Mouse (Mus musculus): ENCODE results near the gene Pip4k2a. TPM values are rescaled to one million over a fixed set of nuclear protein-coding genes. Genes with fewer than 3 reads are reported as not detected.

Gene Pip4k2a
- polyA plus RNA-seq, 1 experiment from 2014 or later: 8.6 TPM

DNA sequence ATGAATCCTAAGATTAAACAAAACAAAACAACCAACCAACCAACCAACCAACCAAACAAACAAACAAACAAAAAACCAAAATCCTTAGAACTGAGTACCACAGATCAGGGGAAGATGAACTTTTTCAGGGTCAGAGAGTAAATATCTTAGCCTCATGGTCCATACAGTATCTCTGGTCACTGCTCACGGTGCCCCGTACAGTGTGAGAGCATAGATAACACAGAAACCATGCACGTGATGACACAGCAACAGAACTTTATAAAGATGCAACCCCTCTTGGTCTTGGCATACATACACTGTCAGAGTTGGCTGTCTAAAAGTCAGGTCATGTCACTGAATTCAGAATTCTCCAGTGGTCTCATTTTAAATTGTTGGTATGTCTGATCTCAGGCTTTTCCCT, 126.8 kb downstream of the Pip4k2a start:
- Histone ChIP-seq H3K27me3 (no peaks in the 10 kb centered on the region), H3K27ac (no peak overlapping the region), H3K4me2 (replicated peaks) (no peak overlapping the region), H3K36me3 (no peaks in the 10 kb centered on the region), H3K4me3 (no peak overlapping the region), H3K4me1 (peaks cover 7% of the 10 kb centered on the region; the same call in 1 of the 2 replicates), H3K9me3 (no peaks in the 10 kb centered on the region), H3K9ac (no peak overlapping the region)
- 96% methylated on average over 3 of the region's 3 CpGs for WGBS
- ATAC-seq (ENCODE audit: low FRiP score, low read depth): no peak

DNA sequence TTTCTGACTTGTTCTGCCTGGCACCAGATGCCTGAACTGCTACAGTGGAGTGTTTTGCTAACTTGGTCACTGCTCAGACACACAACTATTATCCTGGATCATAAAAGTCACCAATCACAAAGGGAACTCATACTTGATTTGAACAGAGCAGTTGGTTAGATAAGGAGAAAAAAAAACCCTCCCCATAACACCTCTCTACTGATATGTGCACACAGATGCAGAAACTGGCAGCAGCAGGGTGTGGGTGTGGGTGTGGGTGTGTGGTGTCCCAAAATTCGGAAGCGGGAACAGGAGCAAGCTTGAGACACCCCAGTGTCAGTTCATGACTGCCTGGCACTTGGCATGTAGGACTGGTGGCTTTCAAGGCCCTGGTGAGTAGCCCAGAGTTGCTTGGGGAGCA, 130.9 kb downstream of the Pip4k2a start:
- ATAC-seq (ENCODE audit: low FRiP score, low read depth): no peak
- Histone ChIP-seq H3K4me3 (no peak overlapping the region), H3K9me3 (no peaks in the 10 kb centered on the region), H3K4me1 (0 out of 2 replicates have a peak, but pooled peaks cover 4% of the 10 kb centered on the region), H3K9ac (no peak overlapping the region), H3K27ac (no peak overlapping the region), H3K4me2 (replicated peaks) (no peak overlapping the region), H3K36me3 (0 out of 2 replicates have a peak, but pooled peaks cover 6% of the 10 kb centered on the region), H3K27me3 (no peaks in the 10 kb centered on the region)
- WGBS: 87% methylated on average over 2 of the region's 2 CpGs

DNA sequence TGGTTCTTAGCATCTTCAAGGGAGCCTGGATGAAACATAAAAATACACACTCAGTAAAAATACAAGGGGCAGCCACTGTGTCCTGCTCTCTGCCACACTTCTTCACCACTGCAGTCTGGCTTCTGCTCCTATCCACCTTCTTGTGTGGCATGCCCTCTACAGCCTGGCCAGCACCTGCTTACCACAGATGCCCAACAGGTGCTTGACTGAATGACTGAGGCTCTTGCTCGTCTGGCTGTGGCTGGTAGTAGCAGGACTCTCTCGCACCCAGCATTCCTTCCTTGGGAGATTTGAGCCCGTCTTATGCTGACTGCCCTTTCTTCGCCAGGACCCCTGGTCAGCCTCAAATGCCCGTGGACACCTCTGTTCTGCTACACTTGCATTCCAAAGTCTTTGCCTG, 133.2 kb downstream of the Pip4k2a start:
- Histone ChIP-seq H3K27me3 (no peaks in the 10 kb centered on the region; the same call in 1 of the 2 replicates), H3K9me3 (no peaks in the 10 kb centered on the region), H3K9ac (no peak overlapping the region), H3K36me3 (0 out of 2 replicates have a peak, but pooled peaks cover 6% of the 10 kb centered on the region), H3K4me1 (peaks cover 9% of the 10 kb centered on the region; the same call in 1 of the 2 replicates), H3K4me2 (replicated peaks) (no peak overlapping the region), H3K27ac (no peak overlapping the region), H3K4me3 (no peak overlapping the region)
- WGBS: 77% methylated on average over 5 of the region's 5 CpGs
- ATAC-seq (ENCODE audit: low FRiP score, low read depth): no peak

DNA sequence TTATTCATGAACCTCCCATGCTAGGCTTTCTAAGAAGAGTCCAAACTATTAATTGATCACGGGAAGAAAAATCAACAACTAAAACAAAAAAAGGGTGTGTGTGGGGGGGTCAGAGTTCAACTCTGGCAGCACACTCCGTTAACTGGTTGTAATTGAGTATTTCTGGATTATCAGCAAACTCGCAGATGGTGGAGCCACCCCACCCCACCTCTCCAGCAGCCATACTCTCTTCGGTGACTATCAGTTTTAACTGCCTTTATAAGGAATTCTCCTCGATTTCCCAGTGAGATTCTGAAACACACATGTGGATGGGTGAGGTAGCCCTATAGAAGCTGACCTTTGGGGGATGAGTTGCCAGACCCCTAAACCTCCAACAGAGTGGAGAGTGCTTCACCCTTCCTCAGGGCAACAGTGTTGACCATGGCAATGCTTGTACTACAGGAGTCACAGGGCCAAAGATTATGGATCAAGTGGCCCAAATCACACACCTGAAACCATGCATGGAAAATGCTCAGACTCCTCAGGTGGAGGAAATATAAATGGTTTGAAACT, 136.2 kb downstream of the Pip4k2a start:
- Histone ChIP-seq H3K27me3 (no peaks in the 10 kb centered on the region; the same call in 1 of the 2 replicates), H3K4me2 (replicated peaks) (no peak overlapping the region), H3K9me3 (no peaks in the 10 kb centered on the region), H3K4me1 (peaks cover 6% of the 10 kb centered on the region; the same call in 1 of the 2 replicates), H3K9ac (no peak overlapping the region), H3K4me3 (no peak overlapping the region), H3K27ac (no peak overlapping the region), H3K36me3 (0 out of 2 replicates have a peak, but pooled peaks cover 6% of the 10 kb centered on the region)
- WGBS: 72% methylated on average over 5 of the region's 5 CpGs
- ATAC-seq (ENCODE audit: low FRiP score, low read depth): no peak

DNA sequence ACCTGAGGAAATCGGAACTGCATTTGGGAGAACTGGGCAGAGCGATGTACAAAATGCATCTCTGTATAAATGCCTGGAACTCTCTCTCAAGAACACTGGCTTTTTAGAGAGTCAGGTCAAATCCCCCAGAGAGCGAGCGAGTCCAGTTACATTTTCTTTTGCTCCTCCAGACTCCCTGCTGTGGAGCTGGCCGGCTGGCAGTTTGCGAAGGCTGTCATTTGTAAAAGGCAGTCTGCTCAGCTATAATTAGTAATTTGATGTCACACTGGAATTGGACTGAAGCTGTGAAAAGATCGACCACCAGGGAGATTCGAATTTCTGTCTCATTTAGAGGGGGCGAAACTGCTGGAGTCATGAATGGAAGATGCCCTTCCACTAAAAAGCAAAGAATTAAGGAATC, 137.2 kb downstream of the Pip4k2a start:
- WGBS: 22% methylated on average over 9 of the region's 9 CpGs
- peaks cover 15% of the 10 kb centered on the region for H3K4me1 ChIP-seq
- no peak overlapping the region for H3K4me3 ChIP-seq
- no peak for ATAC-seq (ENCODE audit: low FRiP score, low read depth)
- H3K4me2 ChIP-seq (replicated peaks): no peak overlapping the region
- no peaks in the 10 kb centered on the region; the same call in 1 of the 2 replicates for H3K27me3 ChIP-seq
- H3K9ac ChIP-seq: no peak overlapping the region
- 0 out of 2 replicates have a peak, but pooled peaks cover 6% of the 10 kb centered on the region for H3K36me3 ChIP-seq
- H3K27ac ChIP-seq: no peak overlapping the region
- H3K9me3 ChIP-seq: no peaks in the 10 kb centered on the region

DNA sequence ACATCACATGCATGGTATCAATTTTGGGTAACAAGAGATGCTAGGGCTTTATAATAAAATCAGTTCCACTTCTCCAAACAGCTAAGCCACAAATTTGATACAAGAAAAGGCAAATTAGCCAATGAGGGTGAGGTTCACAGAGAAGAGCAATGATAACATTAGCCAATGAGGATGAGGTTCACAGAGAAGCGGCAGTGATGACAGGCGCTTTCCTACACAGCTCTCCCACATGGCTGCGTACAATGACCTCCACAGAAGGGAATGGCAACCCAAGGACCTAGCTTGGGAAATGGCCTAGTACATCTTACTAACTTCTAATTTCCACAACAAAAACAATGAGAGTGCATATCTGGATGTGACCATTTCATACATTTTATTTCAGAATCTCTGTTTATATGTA, 140.0 kb downstream of the Pip4k2a start:
- Histone ChIP-seq H3K4me2 (replicated peaks) (no peak overlapping the region), H3K4me3 (no peak overlapping the region), H3K9ac (no peak overlapping the region), H3K4me1 (peaks cover 22% of the 10 kb centered on the region), H3K27me3 (peaks cover 5% of the 10 kb centered on the region; the same call in 1 of the 2 replicates), H3K9me3 (no peaks in the 10 kb centered on the region), H3K36me3 (0 out of 2 replicates have a peak, but pooled peaks cover 2% of the 10 kb centered on the region), H3K27ac (no peak overlapping the region)
- ATAC-seq (ENCODE audit: low FRiP score, low read depth): no peak
- WGBS: 83% methylated on average over 3 of the region's 3 CpGs

DNA sequence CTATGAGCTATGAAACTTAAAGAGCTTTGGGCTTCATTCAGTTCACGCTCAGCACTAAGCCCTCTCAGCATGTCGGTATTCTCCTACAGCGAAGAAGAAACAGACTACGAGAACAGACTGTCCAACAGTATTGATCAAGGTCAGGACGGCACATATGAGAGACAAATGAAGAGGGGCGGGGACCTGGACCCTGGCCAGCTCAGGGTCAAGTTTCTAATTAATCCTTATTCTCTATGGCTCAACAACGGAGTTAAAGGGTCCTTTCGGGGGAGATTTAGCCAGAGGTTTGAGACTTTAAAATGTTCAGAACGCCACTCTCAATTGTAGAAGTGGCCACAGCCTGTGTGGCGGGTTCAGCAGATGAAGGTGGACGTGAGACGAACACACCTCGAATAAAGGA, 141.5 kb downstream of the Pip4k2a start:
- no peaks in the 10 kb centered on the region for H3K9me3 ChIP-seq
- H3K27me3 ChIP-seq: peaks cover 5% of the 10 kb centered on the region; the same call in 1 of the 2 replicates
- H3K4me2 ChIP-seq (replicated peaks): no peak overlapping the region
- H3K4me1 ChIP-seq: peaks cover 22% of the 10 kb centered on the region
- no peak overlapping the region for H3K4me3 ChIP-seq
- H3K36me3 ChIP-seq: peaks cover 5% of the 10 kb centered on the region; the same call in 1 of the 2 replicates
- H3K9ac ChIP-seq: no peak overlapping the region
- no peak for ATAC-seq (ENCODE audit: low FRiP score, low read depth)
- H3K27ac ChIP-seq: no peak overlapping the region
- WGBS: 57% methylated on average over 13 of the region's 13 CpGs

DNA sequence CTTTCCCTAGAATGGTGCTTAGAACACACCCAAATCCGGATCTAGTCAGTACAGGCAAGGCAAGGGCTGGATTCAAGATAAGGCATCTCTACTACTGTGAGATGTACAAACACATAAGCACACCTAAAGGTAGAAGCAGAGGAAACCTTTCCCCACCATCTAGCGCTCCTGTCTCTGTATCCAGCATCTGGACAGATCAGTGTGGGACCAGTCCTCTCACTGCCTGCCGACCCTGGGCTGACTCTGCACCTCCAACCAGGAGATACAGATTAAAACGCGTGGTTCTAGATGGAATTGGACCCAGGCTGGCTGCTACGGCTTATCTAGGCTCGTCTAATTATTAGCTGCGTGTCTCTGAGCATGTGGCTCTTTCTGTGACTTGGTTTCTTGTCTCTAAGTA, 142.7 kb downstream of the Pip4k2a start:
- Histone ChIP-seq H3K4me2 (replicated peaks) (no peak overlapping the region), H3K27ac (no peak overlapping the region), H3K4me1 (peaks cover 17% of the 10 kb centered on the region), H3K9me3 (no peaks in the 10 kb centered on the region), H3K27me3 (peaks cover 5% of the 10 kb centered on the region; the same call in 1 of the 2 replicates), H3K36me3 (peaks cover 5% of the 10 kb centered on the region; the same call in 1 of the 2 replicates), H3K9ac (no peak overlapping the region), H3K4me3 (no peak overlapping the region)
- 60% methylated on average over 8 of the region's 8 CpGs for WGBS
- no peak for ATAC-seq (ENCODE audit: low FRiP score, low read depth)

DNA sequence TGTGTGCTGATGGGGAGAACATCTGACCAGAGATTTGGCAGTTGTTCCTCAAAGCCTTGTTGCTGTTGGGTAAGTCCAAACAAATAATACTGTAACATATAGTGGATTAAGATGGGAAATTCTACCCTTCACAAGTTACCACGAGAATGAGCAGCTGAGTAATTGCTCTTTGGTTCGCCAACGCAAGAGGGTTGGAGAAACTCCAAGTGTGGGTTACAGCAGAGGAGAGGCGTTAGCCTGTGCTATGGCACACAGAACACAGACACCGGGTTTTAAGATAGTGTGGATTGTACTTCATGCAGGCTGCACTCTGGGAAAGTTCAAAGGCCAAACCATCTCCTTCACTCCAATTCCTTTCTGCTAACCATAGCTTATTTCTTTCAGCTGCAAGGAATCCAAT, 144.6 kb downstream of the Pip4k2a start:
- H3K4me2 ChIP-seq (replicated peaks): no peak overlapping the region
- no peaks in the 10 kb centered on the region for H3K9me3 ChIP-seq
- peaks cover 5% of the 10 kb centered on the region; the same call in 1 of the 2 replicates for H3K36me3 ChIP-seq
- H3K27ac ChIP-seq: no peak overlapping the region
- no peak for ATAC-seq (ENCODE audit: low FRiP score, low read depth)
- H3K9ac ChIP-seq: no peak overlapping the region
- WGBS: 78% methylated on average over 5 of the region's 5 CpGs
- 0 out of 2 replicates have a peak, but pooled peaks cover 8% of the 10 kb centered on the region for H3K27me3 ChIP-seq
- H3K4me3 ChIP-seq: no peak overlapping the region
- peaks cover 17% of the 10 kb centered on the region for H3K4me1 ChIP-seq

DNA sequence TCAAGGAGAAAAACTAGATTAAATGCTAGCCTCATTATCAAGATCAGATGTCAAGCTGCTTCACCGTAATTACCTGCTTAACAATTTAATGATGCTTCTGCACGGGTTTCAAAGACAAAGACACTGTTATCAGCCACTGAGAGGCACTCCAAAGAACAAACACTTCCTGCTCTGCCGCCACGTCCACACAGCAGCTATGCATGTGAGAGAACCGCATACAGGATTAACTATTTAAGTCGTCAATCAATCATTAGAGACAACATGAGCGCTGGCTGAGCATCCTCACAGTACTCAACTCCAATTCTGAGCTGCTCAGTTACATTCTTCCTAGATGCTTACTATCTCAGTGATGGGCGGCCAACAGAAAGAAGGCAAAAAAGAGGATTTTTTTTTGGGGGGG, 147.3 kb downstream of the Pip4k2a start:
- H3K4me2 ChIP-seq (replicated peaks): no peak overlapping the region
- ATAC-seq (ENCODE audit: low FRiP score, low read depth): no peak
- peaks cover 8% of the 10 kb centered on the region for H3K36me3 ChIP-seq
- 54% methylated on average over 8 of the region's 8 CpGs for WGBS
- H3K9me3 ChIP-seq: no peaks in the 10 kb centered on the region
- no peak overlapping the region for H3K9ac ChIP-seq
- no peak overlapping the region for H3K27ac ChIP-seq
- peaks cover 7% of the 10 kb centered on the region for H3K4me1 ChIP-seq
- no peak overlapping the region for H3K4me3 ChIP-seq
- 0 out of 2 replicates have a peak, but pooled peaks cover 8% of the 10 kb centered on the region for H3K27me3 ChIP-seq

DNA sequence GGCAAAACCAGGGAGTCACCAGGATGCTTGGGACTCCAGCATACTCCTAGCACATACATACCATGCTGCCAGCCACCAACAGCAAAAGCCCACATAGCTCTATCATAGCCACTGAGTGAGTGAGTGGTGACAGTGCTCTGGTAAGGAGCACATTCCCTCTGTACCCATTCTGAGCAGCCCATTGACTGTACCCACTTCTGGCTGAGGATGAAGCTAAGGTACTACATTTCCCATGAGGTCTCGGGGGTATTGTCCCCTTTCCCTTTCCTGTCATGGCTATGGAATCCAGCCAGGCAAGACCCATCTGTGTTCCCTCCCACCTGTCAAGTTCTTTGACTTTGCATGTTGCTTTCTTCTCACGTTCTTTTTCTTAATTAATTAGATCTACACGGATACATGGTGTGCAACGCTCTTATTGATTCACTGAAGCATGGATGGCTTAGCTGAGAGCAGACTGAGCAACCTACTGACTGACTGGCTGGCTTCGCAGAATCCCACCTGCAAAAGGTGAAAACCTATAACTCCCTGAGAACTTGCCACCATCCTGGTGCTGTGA, 149.8 kb downstream of the Pip4k2a start:
- no peaks in the 10 kb centered on the region for H3K4me1 ChIP-seq
- 0 out of 2 replicates have a peak, but pooled peaks cover 3% of the 10 kb centered on the region for H3K27me3 ChIP-seq
- no peak overlapping the region for H3K4me3 ChIP-seq
- no peak overlapping the region for H3K4me2 ChIP-seq (replicated peaks)
- ATAC-seq (ENCODE audit: low FRiP score, low read depth): no peak
- no peak overlapping the region for H3K27ac ChIP-seq
- 91% methylated on average over 5 of the region's 5 CpGs for WGBS
- H3K9me3 ChIP-seq: no peaks in the 10 kb centered on the region
- H3K9ac ChIP-seq: no peak overlapping the region
- peaks cover 19% of the 10 kb centered on the region for H3K36me3 ChIP-seq

DNA sequence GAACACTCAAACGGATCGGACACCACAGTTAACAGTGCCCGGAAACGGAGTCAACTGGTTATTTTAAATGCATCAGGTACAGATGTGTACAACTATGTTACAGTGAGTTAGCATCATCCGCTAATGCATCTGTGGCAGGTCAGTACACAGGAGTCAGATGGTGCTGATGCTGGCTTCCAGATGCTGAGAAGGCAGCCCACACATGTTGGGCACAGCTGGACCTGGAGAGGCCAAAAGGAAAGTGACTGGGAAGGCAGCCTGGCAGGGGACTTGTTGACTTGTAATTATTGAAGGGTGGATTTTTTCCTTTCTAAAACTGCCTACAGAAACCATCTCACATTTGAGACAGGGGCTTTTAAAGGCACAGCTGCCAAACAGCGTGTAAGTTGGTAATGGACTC, 155.4 kb downstream of the Pip4k2a start:
- ATAC-seq (ENCODE audit: low FRiP score, low read depth): no peak
- Histone ChIP-seq H3K9ac (no peak overlapping the region), H3K27me3 (no peaks in the 10 kb centered on the region), H3K27ac (no peak overlapping the region), H3K36me3 (peaks cover 14% of the 10 kb centered on the region), H3K9me3 (no peaks in the 10 kb centered on the region), H3K4me3 (no peak overlapping the region), H3K4me2 (replicated peaks) (no peak overlapping the region), H3K4me1 (no peaks in the 10 kb centered on the region)
- 47% methylated on average over 6 of the region's 6 CpGs for WGBS
